Mouse (Mus musculus) G1E (cell line): ENCODE data around the gene Slc16a10. TPM values are rescaled to one million over a fixed set of nuclear protein-coding genes. Genes with fewer than 3 reads are reported as not detected.

Experiments
- ATAC-seq: 2 replicates; pipeline ENCODE4 v1.8.0; 2016; ENCODE audit warnings: mild to moderate bottlenecking; ENCODE audit not compliant: insufficient number of reproducible peaks, poor library complexity, low FRiP score, severe bottlenecking; ENCODE audit errors: extremely low read depth
- DNase-seq: peaks from one replicate; pipeline ENCODE4 v3.0.0; 2012; ENCODE audit warnings: low spot score
- H3K27me3 ChIP-seq: 2 replicates; pipeline ENCODE4 v1.6.1; 2012; ENCODE audit warnings: mild to moderate bottlenecking, low read length, inconsistent platforms; ENCODE audit not compliant: insufficient read depth
- H3K36me3 ChIP-seq: replicated peaks from 2 replicates; pipeline ENCODE3; 2012; ENCODE audit warnings: mild to moderate bottlenecking, inconsistent platforms
- H3K4me1 ChIP-seq: 2 replicates; pipeline ENCODE4 v1.6.1; 2012; ENCODE audit warnings: low read depth, low read length, inconsistent platforms, mixed read lengths; ENCODE audit not compliant: insufficient read depth
- H3K4me3 ChIP-seq: 2 replicates; pipeline ENCODE4 v1.5.1; 2012; ENCODE audit warnings: low read depth, mild to moderate bottlenecking, inconsistent platforms, low read length, moderate library complexity, mixed read lengths
- H3K9me3 ChIP-seq: replicated peaks from 2 replicates; pipeline ENCODE4 v1.6.1; 2012; ENCODE audit warnings: inconsistent platforms
- CTCF ChIP-seq: IDR thresholded peaks from 2 replicates; pipeline ENCODE4 v1.5.1; 2012; ENCODE audit warnings: low read depth, low read length, inconsistent platforms, mixed read lengths
- GATA1 ChIP-seq: IDR thresholded peaks from 2 replicates; pipeline ENCODE4 v1.6.1; 2012; ENCODE audit warnings: borderline replicate concordance, low read length, inconsistent platforms, mixed read lengths
- GATA2 ChIP-seq: IDR thresholded peaks from 2 replicates; pipeline ENCODE4 v1.6.1; 2012; ENCODE audit warnings: low read depth, low read length, inconsistent platforms, borderline replicate concordance
- POLR2AphosphoS5 ChIP-seq: IDR thresholded peaks from 2 replicates; pipeline ENCODE4 v1.6.1; 2012; ENCODE audit warnings: low read depth, low read length, inconsistent platforms; ENCODE audit not compliant: insufficient replicate concordance
- TAL1 ChIP-seq: conservative IDR thresholded peaks from 2 replicates; pipeline ENCODE4 v1.6.1; 2012; ENCODE audit warnings: low read depth, low read length, inconsistent platforms, mixed read lengths
- polyA plus RNA-seq: library from polyadenylated mRNA; stranded (reverse); fragments of >175 nt; gene quantifications from 2 replicates; pipeline ENCODE4 v1.2.3, GENCODE M21; 2012
- total RNA-seq, 2 experiments: library from RNA; stranded (forward) in 1 of 2; stranded (reverse) in 1 of 2; fragments of 200-1000 nt in 1 of 2; fragments of >200 nt in 1 of 2; fragmentation: Nextera tagmentation in 1 of 2; gene quantifications; 2 replicates each; pipeline ENCODE4 v1.2.3; 2014 to 2017

The Slc16a10 gene
- total and polyA plus RNA-seq, 3 experiments: 5.7 to 117 (median 16.9) TPM

- no peaks in the 10 kb centered on the region for H3K9me3 ChIP-seq
- TF ChIP-seq TAL1 (no peak), POLR2AphosphoS5 (no peak), GATA2 (no peak), GATA1 (no peak), CTCF (no peak)
- H3K4me1 ChIP-seq: peaks cover 2% of the 10 kb centered on the region; the same call in 1 of the 2 replicates
- ATAC-seq (no peak), DNase-seq (no peak)
- H3K27me3 ChIP-seq: no peaks in the 10 kb centered on the region
- no peak overlapping the region for H3K4me3 ChIP-seq
- H3K36me3 ChIP-seq: peaks cover 58% of the 10 kb centered on the region
These were observed 80.1 kb downstream of the Slc16a10 start for GRCm38 (mm10) chr10:40061926-40062325.

GRCm38 (mm10) chr10:40058786-40059120 is 83.3 kb downstream of the Slc16a10 start:
- Histone ChIP-seq H3K9me3 (no peaks in the 10 kb centered on the region), H3K27me3 (no peaks in the 10 kb centered on the region), H3K4me3 (no peak overlapping the region), H3K36me3 (peaks cover 66% of the 10 kb centered on the region), H3K4me1 (peaks cover 12% of the 10 kb centered on the region)
- DNase-seq: no peak
- no peak for ATAC-seq
- no peak for TF ChIP-seq CTCF
- no peak for TF ChIP-seq TAL1
- no peak for TF ChIP-seq POLR2AphosphoS5
- TF ChIP-seq GATA1: no peak
- TF ChIP-seq GATA2: no peak

- no peaks in the 10 kb centered on the region for H3K9me3 ChIP-seq
- peaks cover 68% of the 10 kb centered on the region for H3K36me3 ChIP-seq
- H3K27me3 ChIP-seq: no peaks in the 10 kb centered on the region
- no peak for DNase-seq
- ATAC-seq: no peak
- peaks cover 16% of the 10 kb centered on the region for H3K4me1 ChIP-seq
- no peak overlapping the region for H3K4me3 ChIP-seq
- no peak for TF ChIP-seq CTCF
- TF ChIP-seq GATA2: no peak
- no peak for TF ChIP-seq TAL1
- TF ChIP-seq GATA1: no peak
- no peak for TF ChIP-seq POLR2AphosphoS5
These were observed 83.8 kb downstream of the Slc16a10 start for GRCm38 (mm10) chr10:40058062-40058785.

- TF ChIP-seq GATA1 (no peak), GATA2 (no peak), TAL1 (no peak), POLR2AphosphoS5 (no peak), CTCF (no peak)
- H3K4me3 ChIP-seq: no peak overlapping the region
- peaks cover 72% of the 10 kb centered on the region for H3K36me3 ChIP-seq
- no peak for ATAC-seq
- peaks cover 16% of the 10 kb centered on the region for H3K4me1 ChIP-seq
- no peaks in the 10 kb centered on the region for H3K27me3 ChIP-seq
- H3K9me3 ChIP-seq: no peaks in the 10 kb centered on the region
- DNase-seq: no peak
These were observed 84.4 kb downstream of the Slc16a10 start for GRCm38 (mm10) chr10:40057615-40058014.

GRCm38 (mm10) chr10:40054455-40054854 is 87.6 kb downstream of the Slc16a10 start:
- peaks cover 73% of the 10 kb centered on the region for H3K36me3 ChIP-seq
- H3K4me1 ChIP-seq: peaks cover 14% of the 10 kb centered on the region
- H3K27me3 ChIP-seq: no peaks in the 10 kb centered on the region
- DNase-seq (no peak), ATAC-seq (no peak)
- H3K9me3 ChIP-seq: no peaks in the 10 kb centered on the region
- H3K4me3 ChIP-seq: no peak overlapping the region
- TF ChIP-seq GATA1 (no peak), POLR2AphosphoS5 (no peak), GATA2 (no peak), CTCF (no peak), TAL1 (no peak)

- no peak for ATAC-seq
These were observed 88.2 kb downstream of the Slc16a10 start for GRCm38 (mm10) chr10:40053896-40054295.

More at GRCm38 (mm10) chr10:40053896-40054295, 88.2 kb downstream of the Slc16a10 start:
- H3K9me3 ChIP-seq: no peaks in the 10 kb centered on the region
- H3K4me1 ChIP-seq: peaks cover 14% of the 10 kb centered on the region
- no peak for DNase-seq
- H3K36me3 ChIP-seq: peaks cover 69% of the 10 kb centered on the region
- no peak for TF ChIP-seq CTCF
- no peak for TF ChIP-seq GATA2
- no peak for TF ChIP-seq TAL1
- no peak for TF ChIP-seq GATA1
- no peak for TF ChIP-seq POLR2AphosphoS5
- H3K4me3 ChIP-seq: no peak overlapping the region
- H3K27me3 ChIP-seq: no peaks in the 10 kb centered on the region
